Mouse (Mus musculus): ENCODE results near the gene Arhgap24.

DNA sequence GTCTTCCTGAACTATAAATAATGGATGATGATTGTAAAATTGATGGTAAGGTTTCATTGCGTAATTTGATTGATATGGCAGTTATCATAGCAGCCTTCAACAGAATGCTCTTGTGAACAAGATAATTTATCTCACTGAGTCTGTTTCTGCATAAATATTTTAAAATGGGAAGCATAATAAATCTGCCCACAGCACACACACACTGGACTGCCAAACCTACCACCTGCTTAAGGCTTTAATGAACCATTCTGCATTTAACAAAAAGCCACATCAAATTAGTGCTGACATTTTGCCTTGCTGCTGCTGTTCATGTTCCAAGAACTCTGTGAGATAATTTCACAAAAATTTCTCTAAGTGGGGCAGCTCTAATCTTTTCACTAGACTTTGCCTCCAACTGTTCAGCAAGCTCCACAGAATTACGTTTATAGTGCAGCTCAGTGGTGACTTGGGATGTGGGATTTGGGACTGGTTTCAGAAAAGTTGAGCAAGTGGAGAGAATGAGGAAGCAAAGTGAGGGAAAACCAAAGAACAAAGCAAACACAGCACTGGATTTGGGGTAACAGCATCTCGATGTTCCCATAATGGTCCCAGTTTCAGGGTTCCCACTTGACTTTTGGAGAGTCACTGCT is 142.7 kb downstream of the Arhgap24 start:
- no peak for TF ChIP-seq POLR2A (IDR thresholded peaks at IDR 0.05; ENCODE audit: low read depth, low read length)
- no peak for TF ChIP-seq USF1 (IDR thresholded peaks at IDR 0.05; ENCODE audit: low read depth, low read length)
- TF ChIP-seq ZKSCAN1 (IDR thresholded peaks at IDR 0.05; ENCODE audit: borderline replicate concordance, low read depth, low read length): no peak
- no peak for TF ChIP-seq NELFE (IDR thresholded peaks at IDR 0.05; ENCODE audit: low read depth, low read length)
- TF ChIP-seq CTCF (conservative IDR thresholded peaks at IDR 0.05 in 1 of 2, IDR thresholded peaks at IDR 0.05 in 1 of 2; ENCODE audit: low read depth in 2 of 2, low read length in 2 of 2): no peak
- TF ChIP-seq JUN (IDR thresholded peaks at IDR 0.05; ENCODE audit: insufficient read depth, low read depth, low read length): no peak
- no peak for TF ChIP-seq ZNF384 (IDR thresholded peaks at IDR 0.05; ENCODE audit: low read depth, low read length)
- TF ChIP-seq EP300 (IDR thresholded peaks at IDR 0.05; ENCODE audit: low read length): no peak
- no peak for TF ChIP-seq CHD1 (IDR thresholded peaks at IDR 0.05; ENCODE audit: low read depth, low read length)
- no peak for TF ChIP-seq POLR2AphosphoS2 (IDR thresholded peaks at IDR 0.05; ENCODE audit: low read depth, low read length)
